Mouse (Mus musculus) testis, postnatal 10 days (tissue): Measurements from ENCODE around the gene Epsti1.

Experiments used
- DNase-seq: peaks from one replicate; pipeline ENCODE4 v3.0.0; 2021; ENCODE audit warnings: low spot score

The Epsti1 gene

DNA sequence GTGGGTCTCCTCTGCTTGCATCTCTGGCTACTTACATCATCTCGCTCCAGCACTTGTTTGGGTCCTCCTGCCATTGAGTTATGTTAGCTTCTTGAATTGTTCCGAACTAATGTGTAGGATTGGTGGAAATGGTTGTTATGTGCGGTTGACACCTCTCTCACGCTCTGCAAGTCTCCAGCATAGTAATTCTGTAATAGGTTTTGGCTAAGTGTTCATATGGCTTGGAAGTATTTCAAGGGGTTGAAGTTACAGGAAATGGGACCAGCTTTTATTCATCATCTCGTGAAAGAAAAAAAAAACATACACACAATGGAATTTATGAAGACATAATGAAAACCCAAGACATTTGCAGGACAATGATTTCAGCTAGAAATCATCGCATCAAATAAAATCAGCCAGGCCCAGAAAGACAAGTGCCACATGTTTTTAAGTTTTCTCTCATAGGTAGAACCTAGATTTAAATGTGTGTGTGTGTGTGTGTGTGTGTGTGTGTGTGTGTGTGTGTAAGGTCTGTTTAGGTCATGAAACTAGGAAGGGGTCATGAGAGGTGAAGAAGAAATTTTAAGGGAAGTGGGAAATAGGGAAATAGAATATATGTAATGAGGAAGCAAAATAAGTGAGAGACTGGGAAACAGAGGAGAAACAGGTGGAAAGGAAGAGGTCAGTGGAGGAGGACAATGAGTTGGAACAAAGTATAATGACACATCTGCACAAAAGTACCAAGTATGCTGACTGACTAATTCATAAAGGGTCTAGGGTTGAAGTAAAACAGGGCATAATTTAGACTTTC lies 19.2 kb downstream of the Epsti1 start:
- no peak for DNase-seq

DNA sequence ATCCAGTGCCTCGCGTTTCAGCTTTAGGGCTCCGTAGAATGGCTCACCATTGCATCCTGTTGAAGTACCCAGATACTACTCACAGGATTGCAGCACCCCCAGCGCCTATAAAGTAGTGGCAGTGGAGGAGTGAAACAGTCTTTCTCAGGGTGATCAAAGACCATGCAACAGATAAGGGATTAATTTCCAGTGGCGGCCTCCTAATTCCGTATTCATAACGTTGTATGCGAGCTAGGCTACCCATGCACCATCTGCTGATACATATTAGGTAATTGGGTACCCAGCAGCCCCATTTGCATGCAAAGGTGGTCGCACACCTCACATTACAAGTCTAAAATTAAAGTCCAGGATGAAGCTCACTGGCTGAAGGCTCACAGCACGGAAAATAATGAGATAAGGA lies 21.4 kb downstream of the Epsti1 start:
- DNase-seq: no peak

GRCm38 (mm10) chr14:77926718-77927117 lies 22.7 kb downstream of the Epsti1 start:
- DNase-seq: peak; percentile 55

GRCm38 (mm10) chr14:77928021-77928420 lies 24.0 kb downstream of the Epsti1 start:
- peak; percentile 83 for DNase-seq

DNA sequence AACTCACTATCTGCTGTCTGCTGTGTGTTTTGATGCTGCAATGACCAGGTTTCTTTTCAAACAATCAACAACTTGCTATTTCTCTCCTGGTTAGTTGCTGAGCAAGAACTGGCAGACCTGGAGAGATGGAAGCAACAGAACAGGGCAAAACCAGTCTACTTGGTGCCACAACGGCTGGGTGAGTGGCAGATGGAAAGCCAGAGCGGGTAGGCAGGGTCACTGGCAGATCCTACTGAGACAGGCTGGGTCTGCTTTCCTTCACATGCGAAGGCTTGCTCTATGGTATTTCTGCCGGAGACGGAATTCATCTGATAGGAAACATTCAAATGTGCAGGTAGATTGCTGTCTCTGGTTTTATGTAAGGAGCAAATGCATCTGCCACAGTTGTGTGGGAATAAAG lies 24.6 kb downstream of the Epsti1 start:
- no peak for DNase-seq

GRCm38 (mm10) chr14:77929139-77929678 lies 25.2 kb downstream of the Epsti1 start:
- DNase-seq: no peak

DNA sequence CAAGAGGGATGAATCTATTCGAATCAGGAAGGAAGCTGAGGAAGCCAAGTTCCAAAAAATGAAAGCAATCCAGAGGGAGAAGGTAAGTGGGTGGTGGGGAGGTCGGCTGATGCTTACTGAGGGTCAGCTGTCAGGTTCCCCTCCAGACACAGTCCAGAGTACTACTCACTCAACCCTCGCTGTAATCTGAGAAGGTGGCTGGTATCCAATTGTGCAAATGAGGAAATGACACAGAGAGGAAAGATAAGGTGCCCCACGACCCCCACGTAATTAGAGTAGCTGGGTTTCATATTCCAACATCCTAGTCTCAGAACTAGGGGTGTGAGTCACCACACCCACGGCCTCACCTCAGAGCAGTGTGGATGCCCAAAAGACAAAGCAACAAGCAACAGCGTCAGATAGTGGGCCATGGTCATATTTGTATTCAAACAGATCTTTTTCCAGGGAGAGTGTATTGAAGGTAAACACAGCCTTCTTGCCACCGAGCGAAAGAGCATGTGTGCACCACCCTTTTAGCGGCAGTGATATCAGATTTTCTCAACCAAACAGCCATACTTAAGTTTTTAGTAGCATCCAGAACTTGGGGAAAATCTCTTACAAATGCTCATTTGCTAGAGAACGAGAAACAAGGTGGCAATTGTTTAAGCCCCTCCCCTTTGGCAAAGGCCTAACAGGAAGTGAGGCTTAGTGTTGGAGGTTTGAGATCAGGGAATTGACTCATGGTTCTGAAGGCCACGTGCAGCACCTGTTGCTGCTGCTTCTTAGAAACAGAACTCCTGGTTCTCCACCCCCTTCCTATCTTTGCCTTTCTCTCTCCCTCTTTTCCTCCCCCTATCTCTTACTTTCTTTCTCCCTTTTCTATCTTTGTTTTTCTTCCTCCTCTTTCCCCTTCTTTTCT lies 28.4 kb downstream of the Epsti1 start:
- no peak for DNase-seq

DNA sequence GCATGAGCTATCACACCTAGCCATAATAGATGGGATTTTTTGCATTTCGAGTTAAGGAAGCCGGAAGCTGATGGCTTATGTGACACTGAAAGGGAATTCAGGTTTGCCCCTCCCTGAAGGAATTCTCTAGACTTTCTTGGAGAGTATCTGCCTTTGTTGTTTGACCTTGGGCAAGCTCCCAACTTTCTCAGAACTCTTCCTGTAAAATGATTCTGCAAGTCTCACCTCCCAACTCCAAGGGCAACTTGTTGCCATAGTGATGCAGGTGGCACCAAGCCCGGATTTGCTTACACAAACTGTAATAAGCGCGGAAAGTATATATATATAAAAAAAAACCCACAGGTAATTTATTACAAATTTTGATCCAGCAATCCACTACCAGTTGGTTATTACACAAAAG lies 29.2 kb downstream of the Epsti1 start:
- peak; percentile 82 for DNase-seq

DNA sequence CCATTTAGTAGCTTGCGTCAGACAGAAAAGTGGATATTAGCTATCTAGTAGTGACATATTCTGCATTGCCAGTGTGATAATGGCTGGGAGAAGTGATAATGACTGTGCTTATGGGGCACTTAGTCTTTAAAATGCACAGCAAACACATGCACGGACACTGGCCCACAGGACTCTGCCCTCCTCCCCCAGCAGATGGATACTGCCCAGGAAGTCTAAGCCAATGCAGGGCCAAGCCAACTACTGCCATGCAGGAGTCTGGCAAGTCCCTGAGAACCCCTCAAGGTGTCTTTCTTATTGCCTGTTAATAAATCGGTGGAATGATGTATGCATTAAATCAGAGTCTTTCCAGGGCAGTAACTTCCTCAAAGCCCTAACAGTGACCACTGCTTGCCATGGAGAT lies 30.4 kb downstream of the Epsti1 start:
- no peak for DNase-seq

GRCm38 (mm10) chr14:77941105-77941504 lies 37.1 kb downstream of the Epsti1 start:
- DNase-seq: no peak

GRCm38 (mm10) chr14:77942235-77942634 lies 38.2 kb downstream of the Epsti1 start:
- DNase-seq: no peak

DNA sequence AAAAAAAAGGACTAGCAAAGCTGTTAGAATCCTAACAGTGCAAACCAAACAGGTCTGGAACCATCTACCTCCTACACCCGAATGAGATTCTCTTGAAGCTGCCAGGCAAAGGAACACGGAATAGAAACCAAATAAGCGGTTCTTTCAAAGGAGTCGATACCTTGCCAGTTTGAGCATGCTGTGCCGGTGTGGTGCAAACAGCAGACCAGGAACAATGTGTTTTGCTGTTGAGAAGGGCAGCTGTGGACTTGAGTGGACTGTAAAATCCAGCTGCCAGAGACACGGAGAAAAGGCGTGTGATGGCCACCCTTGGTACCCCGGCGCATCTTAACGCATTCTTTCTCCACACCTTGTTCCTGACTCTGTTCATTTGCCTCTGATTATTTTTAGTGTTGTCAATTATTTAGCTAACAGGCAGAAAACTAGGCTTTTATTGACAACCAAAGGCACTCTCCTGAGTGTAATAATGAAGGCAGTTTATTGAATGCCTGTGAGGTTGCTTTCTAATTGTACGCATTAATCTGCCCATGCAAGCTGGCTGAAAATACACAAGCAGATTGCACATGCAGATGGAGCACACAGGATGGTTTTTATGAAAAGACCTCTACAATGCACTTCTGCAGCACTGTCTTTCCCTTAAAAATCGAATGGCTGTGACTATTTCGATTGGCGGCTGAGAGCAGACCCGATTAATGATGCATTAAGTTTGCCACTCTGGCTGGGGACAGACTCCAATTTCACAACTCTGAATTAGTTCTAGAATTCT lies 38.9 kb downstream of the Epsti1 start:
- DNase-seq: no peak

DNA sequence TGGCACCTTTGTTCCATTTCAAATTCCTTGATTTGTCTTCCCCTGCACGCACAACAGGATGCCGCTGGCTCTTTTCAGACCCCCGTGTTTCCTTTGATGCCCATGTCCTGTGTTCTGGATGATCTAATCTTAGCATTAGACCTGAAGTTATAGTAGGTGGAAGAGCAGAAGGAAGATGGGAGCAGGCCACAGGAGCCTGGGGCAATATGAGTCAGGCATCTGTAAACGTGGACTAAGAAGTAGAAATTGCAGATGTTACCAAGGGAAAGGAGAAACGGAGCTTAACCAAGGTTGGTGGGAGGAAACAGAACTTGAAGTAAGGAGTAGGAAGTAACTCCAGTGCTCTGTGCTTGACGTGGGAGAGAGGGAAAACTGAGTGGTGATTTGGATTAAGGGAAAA lies 57.7 kb downstream of the Epsti1 start:
- DNase-seq: no peak

DNA sequence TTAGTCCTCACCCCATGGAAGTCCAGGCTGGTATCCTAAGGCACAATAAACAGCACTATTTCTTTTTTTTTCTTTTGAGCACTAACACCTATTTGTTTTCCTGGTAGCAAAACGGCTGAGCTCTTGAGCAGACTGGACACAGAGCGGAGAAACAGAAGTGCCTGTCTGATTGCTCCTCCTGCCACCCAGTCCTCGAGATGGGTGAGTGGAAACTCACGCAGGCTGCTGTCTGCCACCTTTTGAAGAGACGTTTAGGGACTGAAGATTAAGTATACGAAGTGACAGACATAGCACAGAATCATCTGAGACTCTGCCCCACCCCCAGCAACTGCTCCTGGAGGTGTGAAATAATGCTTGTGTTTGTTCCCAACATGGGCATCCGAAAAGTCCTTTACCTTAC lies 59.5 kb downstream of the Epsti1 start:
- no peak for DNase-seq

DNA sequence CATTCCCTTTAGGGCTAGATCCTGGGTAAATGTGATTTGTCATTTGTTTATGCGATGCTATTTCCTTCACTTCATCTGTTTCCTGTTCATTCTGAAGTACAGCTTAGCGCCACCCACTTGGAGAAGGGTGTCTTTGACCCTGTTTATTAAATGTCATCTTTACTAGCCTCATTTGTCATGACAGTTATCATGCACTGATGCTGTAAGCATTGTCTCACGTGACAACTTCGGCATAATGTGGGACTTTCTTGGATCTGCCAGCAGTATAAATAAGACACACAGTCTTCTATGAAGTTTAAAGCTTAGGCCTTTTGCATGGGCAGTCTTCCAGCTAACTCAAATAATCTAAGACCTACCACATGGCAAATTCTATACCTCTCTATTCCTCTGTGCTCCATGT lies 67.3 kb downstream of the Epsti1 start:
- DNase-seq: no peak

- no peak for DNase-seq
These were observed 70.2 kb downstream of the Epsti1 start for GRCm38 (mm10) chr14:77974221-77974620.

DNA sequence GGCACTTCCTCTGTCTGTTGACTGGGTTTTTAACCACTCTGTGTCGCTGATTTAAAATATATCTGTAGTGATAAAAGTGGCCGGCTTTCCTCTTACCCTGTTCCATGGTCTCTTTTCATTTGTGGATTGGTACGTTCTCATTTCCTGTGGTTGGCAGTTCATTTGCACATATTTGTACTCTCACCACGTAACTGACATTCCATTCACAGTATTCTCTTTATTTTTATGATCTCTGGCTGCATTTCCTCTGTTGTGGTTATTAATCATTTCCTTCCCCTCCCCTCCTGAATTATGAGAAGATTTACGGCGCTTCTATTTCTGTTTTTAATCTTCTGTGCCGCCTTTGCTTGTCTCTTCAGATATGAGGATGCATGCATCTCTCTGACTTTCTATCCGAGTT lies 71.7 kb downstream of the Epsti1 start:
- no peak for DNase-seq

DNA sequence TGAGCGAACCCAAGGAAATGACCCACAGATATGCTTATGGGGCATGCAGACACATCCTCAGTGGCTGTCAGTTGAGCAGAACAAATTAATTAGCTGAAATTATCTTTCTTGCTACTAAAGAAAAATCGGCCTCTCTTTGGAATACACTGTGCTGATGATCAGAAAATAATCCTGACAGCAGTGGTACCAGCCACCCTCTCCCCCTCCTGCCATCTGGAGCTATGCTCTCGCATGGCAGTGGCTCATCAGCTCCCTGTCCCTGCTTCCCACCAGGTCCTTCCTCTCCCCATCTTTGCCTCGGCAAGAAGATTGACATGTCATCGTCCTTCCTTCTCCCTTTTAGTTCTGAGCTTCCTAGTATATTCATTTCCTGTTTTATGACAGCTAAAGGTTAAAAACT lies 77.5 kb downstream of the Epsti1 start:
- no peak for DNase-seq

GRCm38 (mm10) chr14:77997731-77998130 lies 93.7 kb downstream of the Epsti1 start:
- no peak for DNase-seq

DNA sequence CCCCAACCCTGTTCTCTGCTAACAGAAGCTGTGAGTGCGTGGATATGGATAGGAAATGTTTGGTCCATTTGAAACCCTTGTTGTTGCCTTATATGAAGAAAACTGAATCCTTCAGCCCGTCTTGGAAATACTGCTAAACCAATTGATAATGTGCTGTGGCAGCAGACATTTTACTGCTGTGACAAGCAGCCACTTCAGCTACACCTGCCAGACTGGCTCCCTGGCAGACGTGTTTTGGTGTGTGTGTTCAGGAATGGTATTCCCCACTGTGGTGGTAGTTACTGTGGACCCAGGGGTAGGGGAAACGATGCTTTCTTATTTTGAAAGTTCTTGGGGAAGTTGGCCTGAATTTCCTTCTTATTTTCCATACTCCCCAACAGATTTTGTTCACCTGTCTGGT lies 100.4 kb downstream of the Epsti1 start:
- no peak for DNase-seq

DNA sequence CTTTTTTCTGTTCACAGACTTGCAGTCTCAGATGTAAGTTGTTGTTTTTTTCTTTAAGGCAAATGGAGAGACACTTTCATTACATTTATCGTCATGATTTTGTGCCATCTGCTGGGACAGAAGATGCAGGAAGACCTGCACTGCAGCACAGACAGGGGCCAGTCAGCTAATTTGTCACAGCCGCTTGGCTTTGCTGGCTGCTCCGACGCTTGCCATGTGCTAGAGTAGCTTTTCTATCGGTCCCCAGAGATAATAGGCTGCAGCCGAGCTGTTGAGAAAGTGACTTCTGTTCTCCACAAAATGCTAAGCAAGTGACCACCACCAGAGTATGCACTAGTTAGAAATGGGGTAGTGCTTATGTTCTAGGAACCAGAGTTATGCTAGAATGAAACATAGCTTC lies 104.0 kb downstream of the Epsti1 start:
- DNase-seq: no peak

DNA sequence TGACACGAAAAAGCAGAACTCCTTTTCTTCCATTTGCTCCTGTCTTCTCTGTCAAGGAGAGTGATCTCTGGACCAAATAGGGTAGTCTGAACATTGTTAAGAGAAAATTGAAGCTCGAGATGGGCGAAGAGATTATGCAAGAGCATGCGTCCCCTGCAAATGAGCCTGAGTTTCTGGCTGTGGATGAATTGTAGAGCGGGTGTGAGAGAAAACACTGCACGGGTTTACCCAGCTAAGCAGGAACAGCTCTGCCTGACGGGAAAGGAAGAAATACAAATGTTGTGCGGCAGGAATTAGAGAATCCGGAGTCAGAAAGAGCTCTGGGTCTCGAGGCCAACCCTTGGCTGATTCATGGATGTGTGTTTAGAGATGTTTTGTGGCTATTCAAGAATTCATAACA lies 107.8 kb downstream of the Epsti1 start:
- no peak for DNase-seq
